Mouse (Mus musculus) mature B cell (primary cell): ENCODE measurements around the gene Kxd1.

ENCODE experiments used
- in situ Hi-C: fragments of 300-500 bp; cut with MboI; formaldehyde crosslinking; loops from 2 replicates; pipeline ENCODE4 v1.14.3; 2019

The Kxd1 gene

DNA sequence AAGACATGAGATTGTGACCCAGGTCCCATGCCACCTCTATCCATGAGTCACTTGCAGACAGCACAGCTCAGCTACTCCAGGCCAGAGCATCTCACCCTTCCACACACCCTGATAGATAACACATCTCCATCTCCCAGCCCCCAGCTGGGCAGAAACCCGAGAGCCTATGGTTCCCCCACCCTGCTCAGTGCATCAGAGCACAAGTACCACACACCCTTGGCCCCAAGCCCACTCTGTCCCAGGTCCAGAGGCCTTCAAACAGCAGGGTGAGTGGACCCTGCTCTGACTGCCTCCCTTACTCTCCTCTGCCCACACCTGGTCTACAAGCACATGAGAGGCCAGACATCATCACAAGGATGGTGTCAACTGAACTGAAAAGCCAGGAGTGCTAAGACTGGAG, 59.8 kb downstream of the Kxd1 start:
- in situ Hi-C loops, result no loop called here

DNA sequence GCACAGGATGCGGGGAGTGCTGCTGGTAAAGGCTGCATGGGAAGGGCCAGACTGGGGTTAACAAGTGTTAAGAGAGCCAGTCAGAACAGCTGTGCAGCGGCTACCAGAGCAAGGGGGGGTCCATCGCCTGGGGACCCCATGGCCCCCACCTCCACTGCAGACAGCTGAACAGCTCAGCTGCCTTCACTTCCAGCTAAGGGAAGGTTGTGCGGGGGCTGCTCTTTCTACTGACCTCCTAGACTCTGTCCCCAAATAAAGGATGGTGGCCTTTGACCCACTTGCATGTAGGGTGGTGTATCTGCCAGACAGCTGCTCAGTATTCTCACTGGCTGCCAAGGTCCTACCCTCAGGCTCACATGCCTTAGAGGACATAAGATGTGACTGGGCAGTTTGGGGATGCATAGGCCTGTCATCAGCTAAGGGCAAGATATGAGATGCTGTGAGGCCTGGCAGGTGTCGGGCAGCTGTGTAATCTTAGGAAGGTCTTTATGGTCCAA, 60.5 kb downstream of the Kxd1 start:
- in situ Hi-C loops, result no loop called here

- in situ Hi-C loops, result no loop called here
Observed at GRCm38 (mm10) chr8:70466771-70467170, 61.0 kb downstream of the Kxd1 start.

- in situ Hi-C loops, result no loop called here
Observed at GRCm38 (mm10) chr8:70466305-70466704, 61.5 kb downstream of the Kxd1 start.

- in situ Hi-C loops, result no loop called here
Observed at GRCm38 (mm10) chr8:70465701-70466100, 62.1 kb downstream of the Kxd1 start.

GRCm38 (mm10) chr8:70464162-70464561, 63.6 kb downstream of the Kxd1 start:
- in situ Hi-C loops, result no loop called here

- in situ Hi-C loops, result no loop called here
Observed at GRCm38 (mm10) chr8:70463306-70463705, 64.5 kb downstream of the Kxd1 start.

GRCm38 (mm10) chr8:70462516-70462813, 65.3 kb downstream of the Kxd1 start:
- in situ Hi-C loops, result no loop called here

DNA sequence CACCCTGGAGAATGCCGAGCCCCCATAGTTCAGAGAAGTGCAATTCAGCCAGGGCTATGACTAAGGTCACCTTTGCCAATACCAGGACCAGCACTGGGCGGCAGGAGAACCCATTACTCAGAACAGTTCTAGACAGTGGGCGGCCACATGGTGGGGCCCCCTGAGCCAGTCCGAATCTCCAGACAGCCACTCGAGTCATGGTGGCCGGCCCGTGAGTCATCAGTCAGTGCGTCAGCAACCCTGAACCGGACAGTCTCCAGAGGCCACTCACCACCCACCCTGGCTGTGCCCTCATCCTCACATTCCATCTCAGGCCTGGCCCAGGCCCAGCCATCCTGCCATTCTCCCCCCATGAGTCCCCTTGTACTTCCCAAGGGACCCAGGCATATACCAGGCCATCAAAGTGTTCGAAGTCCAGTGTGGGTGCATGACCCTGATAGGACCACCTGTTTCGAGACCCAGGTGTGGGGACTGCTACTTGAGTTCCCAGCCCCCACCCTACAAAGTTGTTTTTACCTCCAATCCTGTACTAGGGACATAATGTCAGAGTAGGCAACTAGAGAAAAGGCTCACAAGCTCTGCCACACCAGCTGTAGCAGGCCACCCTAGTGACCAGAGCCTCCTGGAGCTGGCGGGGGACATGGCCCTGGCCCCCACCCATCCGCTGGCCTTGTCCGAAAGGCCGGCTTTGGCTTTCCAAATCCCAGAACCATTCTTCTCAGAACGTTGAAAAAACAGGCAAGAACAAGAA, 65.8 kb downstream of the Kxd1 start:
- in situ Hi-C loops, result no loop called here

GRCm38 (mm10) chr8:70460606-70461005, 67.2 kb downstream of the Kxd1 start:
- in situ Hi-C loops, result no loop called here

- in situ Hi-C loops, result no loop called here
Observed at GRCm38 (mm10) chr8:70460199-70460598, 67.6 kb downstream of the Kxd1 start.

- in situ Hi-C loops, result no loop called here
Observed at GRCm38 (mm10) chr8:70459636-70460035, 68.1 kb downstream of the Kxd1 start.

GRCm38 (mm10) chr8:70458462-70458861, 69.3 kb downstream of the Kxd1 start:
- in situ Hi-C loops, result no loop called here
